Mouse (Mus musculus): ENCODE measurements around the gene Nop10. TPM values are rescaled to one million over a fixed set of nuclear protein-coding genes. Genes with fewer than 3 reads are reported as not detected.
A peak's percentile ranks its signal among the peaks of the same experiment; 100 is the strongest.

The Nop10 gene
- polyA plus RNA-seq, 1 experiment: 95.9 TPM

GRCm38 (mm10) chr2:112287059-112287458 is 25.3 kb downstream of the Nop10 start:
- DNase-seq (ENCODE audit: low read depth): peak; percentile 7
- TF ChIP-seq POLR2A (IDR thresholded peaks at IDR 0.05; ENCODE audit: borderline replicate concordance, extremely low read depth, insufficient read depth, insufficient read length, poor library complexity, severe bottlenecking) (no peak), CTCF (IDR thresholded peaks at IDR 0.05; ENCODE audit: borderline replicate concordance, extremely low read depth, insufficient read depth, insufficient read length) (no peak)

GRCm38 (mm10) chr2:112289507-112289906 is 27.8 kb downstream of the Nop10 start:
- TF ChIP-seq POLR2A (IDR thresholded peaks at IDR 0.05; ENCODE audit: borderline replicate concordance, extremely low read depth, insufficient read depth, insufficient read length, poor library complexity, severe bottlenecking) (no peak), CTCF (IDR thresholded peaks at IDR 0.05; ENCODE audit: borderline replicate concordance, extremely low read depth, insufficient read depth, insufficient read length) (no peak)
- DNase-seq (ENCODE audit: low read depth): no peak

GRCm38 (mm10) chr2:112292823-112293222 is 31.1 kb downstream of the Nop10 start:
- no peak for DNase-seq (ENCODE audit: low read depth)

GRCm38 (mm10) chr2:112296211-112296610 is 34.5 kb downstream of the Nop10 start:
- DNase-seq (ENCODE audit: low read depth): peak; percentile 6
- TF ChIP-seq POLR2A (IDR thresholded peaks at IDR 0.05; ENCODE audit: borderline replicate concordance, extremely low read depth, insufficient read depth, insufficient read length, poor library complexity, severe bottlenecking) (no peak), CTCF (IDR thresholded peaks at IDR 0.05; ENCODE audit: borderline replicate concordance, extremely low read depth, insufficient read depth, insufficient read length) (no peak)

More at GRCm38 (mm10) chr2:112292823-112293222, 31.1 kb downstream of the Nop10 start:
- TF ChIP-seq CTCF (IDR thresholded peaks at IDR 0.05; ENCODE audit: borderline replicate concordance, extremely low read depth, insufficient read depth, insufficient read length) (no peak), POLR2A (IDR thresholded peaks at IDR 0.05; ENCODE audit: borderline replicate concordance, extremely low read depth, insufficient read depth, insufficient read length, poor library complexity, severe bottlenecking) (no peak)

GRCm38 (mm10) chr2:112298221-112298620 is 36.5 kb downstream of the Nop10 start:
- no peak for DNase-seq (ENCODE audit: low read depth)
- TF ChIP-seq POLR2A (IDR thresholded peaks at IDR 0.05; ENCODE audit: borderline replicate concordance, extremely low read depth, insufficient read depth, insufficient read length, poor library complexity, severe bottlenecking): no peak
- TF ChIP-seq CTCF (IDR thresholded peaks at IDR 0.05; ENCODE audit: borderline replicate concordance, extremely low read depth, insufficient read depth, insufficient read length): no peak

- DNase-seq (ENCODE audit: low read depth): no peak
- TF ChIP-seq CTCF (IDR thresholded peaks at IDR 0.05; ENCODE audit: borderline replicate concordance, extremely low read depth, insufficient read depth, insufficient read length) (no peak), POLR2A (IDR thresholded peaks at IDR 0.05; ENCODE audit: borderline replicate concordance, extremely low read depth, insufficient read depth, insufficient read length, poor library complexity, severe bottlenecking) (no peak)
Observed at GRCm38 (mm10) chr2:112308671-112309070, 46.9 kb downstream of the Nop10 start.

- TF ChIP-seq CTCF (IDR thresholded peaks at IDR 0.05; ENCODE audit: borderline replicate concordance, extremely low read depth, insufficient read depth, insufficient read length) (no peak), POLR2A (IDR thresholded peaks at IDR 0.05; ENCODE audit: borderline replicate concordance, extremely low read depth, insufficient read depth, insufficient read length, poor library complexity, severe bottlenecking) (no peak)
- peak; percentile 6 for DNase-seq (ENCODE audit: low read depth)
Observed at GRCm38 (mm10) chr2:112309161-112309600, 47.5 kb downstream of the Nop10 start.

Other genes starting within 250 kb of the Nop10 start
- not detected in 2 replicates for gene Olfr1310, start 249.2 kb upstream of the Nop10 start, polyA plus RNA-seq (2012; rRNA removed)
- gene Olfr1311, start 237.5 kb upstream of the Nop10 start, polyA plus RNA-seq (2012; rRNA removed): not detected in 2 replicates
- 0.03 TPM in 1 of 2 replicates, not detected in the other for gene Olfr1312, start 211.7 kb upstream of the Nop10 start, polyA plus RNA-seq (2012; rRNA removed)
- not detected in 2 replicates for gene Olfr1313, start 184.1 kb upstream of the Nop10 start, polyA plus RNA-seq (2012; rRNA removed)
- not detected in 2 replicates for gene Olfr1314, start 165.1 kb upstream of the Nop10 start, polyA plus RNA-seq (2012; rRNA removed)
- not detected in 2 replicates for gene Olfr1315-ps1, start 146.5 kb upstream of the Nop10 start, polyA plus RNA-seq (2012; rRNA removed)
- 0.01 and 0.05 TPM in 2 replicates for gene Olfr1316, start 126.9 kb upstream of the Nop10 start, polyA plus RNA-seq (2012; rRNA removed)
- not detected in 2 replicates for gene Olfr1317, start 121.6 kb upstream of the Nop10 start, polyA plus RNA-seq (2012; rRNA removed)
- gene Olfr1318, start 107.7 kb upstream of the Nop10 start, polyA plus RNA-seq (2012; rRNA removed): not detected in 2 replicates
- 56.2 and 59.4 TPM in 2 replicates for gene Lpcat4, start 22.5 kb upstream of the Nop10 start, polyA plus RNA-seq (2012; rRNA removed)
- gene Nutm1, start 2.6 kb upstream of the Nop10 start, polyA plus RNA-seq (2012; rRNA removed): not detected in 2 replicates
- 48.3 and 52.9 TPM in 2 replicates for gene Slc12a6, start 3.9 kb downstream of the Nop10 start, polyA plus RNA-seq (2012; rRNA removed)
- not detected in 2 replicates for gene Gm21985, start 4.4 kb downstream of the Nop10 start, polyA plus RNA-seq (2012; rRNA removed)
- 103 and 105 TPM in 2 replicates for gene Emc4, start 106.1 kb downstream of the Nop10 start, polyA plus RNA-seq (2012; rRNA removed)
- 18.2 and 19.4 TPM in 2 replicates for gene Katnbl1, start 117.3 kb downstream of the Nop10 start, polyA plus RNA-seq (2012; rRNA removed)
- 10.0 and 10.2 TPM in 2 replicates for gene Emc7, start 193.1 kb downstream of the Nop10 start, polyA plus RNA-seq (2012; rRNA removed)
- gene Chrm5, start 218.8 kb downstream of the Nop10 start, polyA plus RNA-seq (2012; rRNA removed): 0.21 and 0.63 TPM in 2 replicates
- gene Aven, start 231.0 kb downstream of the Nop10 start, polyA plus RNA-seq (2012; rRNA removed): 6.5 and 7.2 TPM in 2 replicates

Measured in brain, embryonic 14.5 days (tissue).